ENCODE assay signal across 8 mouse cellular contexts in genomic region chr11:114152716-114153115, GRCm38 (mm10).
DNase-seq lines count a peak whose midpoint lies in the region.

No protein-coding gene starts in this region.

- intact Hi-C loops in heart, postnatal 10 days (cut with DNase I), result no loop called here
- intact Hi-C loops in heart, postnatal 25 days (cut with DNase I), result no loop called here

- DNase-seq in heart, postnatal 10 days, result peak; percentile 20 to 27
- DNase-seq in heart, postnatal 25 days (ENCODE audit: low spot score), result no peak
- peak; percentile 56 for DNase-seq in cerebellum, adult 9-11 months
- peak; percentile 25 for DNase-seq in left cerebral cortex, adult 11 months (ENCODE audit: low spot score)
- peak; percentile 68 for DNase-seq in right cerebral cortex, adult 2 months (ENCODE audit: low spot score in 2 of 2)
- DNase-seq in embryo, embryonic 10 days (ENCODE audit: low spot score), result no peak
- no peak for DNase-seq in gastrocnemius, adult 8-10 months (ENCODE audit: low spot score in 2 of 2)
- no peak for DNase-seq in thymus, postnatal 25 days

Comparison
In these comparisons a context has a peak if more than half of its experiments do, and no peak if none do; other contexts are left out.
1. DNase-seq: peak in heart, postnatal 10 days (2 of 2), cerebellum, adult 9-11 months (single experiment), left cerebral cortex, adult 11 months (single experiment) and right cerebral cortex, adult 2 months (2 of 2); none in heart, postnatal 25 days (single experiment), embryo, embryonic 10 days (single experiment), gastrocnemius, adult 8-10 months (0 of 2) and thymus, postnatal 25 days (single experiment).